Mouse (Mus musculus) large intestine, adult 2 months (tissue): ENCODE results near the gene Cplx2. TPM values are rescaled to one million over a fixed set of nuclear protein-coding genes. Genes with fewer than 3 reads are reported as not detected.

Experiments used
- polyA plus RNA-seq: library from polyadenylated mRNA; depleted of rRNA; stranded (reverse); fragments of >200 nt; gene quantifications from 2 replicates; pipeline ENCODE4 v1.2.3, GENCODE M21; 2012; rRNA removed

Cplx2 gene
- polyA plus RNA-seq, 1 experiment, result 5.2 TPM

Other genes starting within 250 kb of the Cplx2 start
- 0.76 and 1.6 TPM in 2 replicates for gene Hrh2, start 179.2 kb upstream of the Cplx2 start, polyA plus RNA-seq
- 16.6 and 18.1 TPM in 2 replicates for gene Thoc3, start 97.5 kb downstream of the Cplx2 start, polyA plus RNA-seq
- 5.3 and 6.4 TPM in 2 replicates for gene Simc1, start 132.4 kb downstream of the Cplx2 start, polyA plus RNA-seq
- gene 4833439L19Rik, start 194.1 kb downstream of the Cplx2 start, polyA plus RNA-seq, result 123 and 156 TPM in 2 replicates
- 7.8 and 11.2 TPM in 2 replicates for gene Arl10, start 203.7 kb downstream of the Cplx2 start, polyA plus RNA-seq
- gene Nop16, start 218.7 kb downstream of the Cplx2 start, polyA plus RNA-seq, result 10.2 and 12.2 TPM in 2 replicates
- 262 and 291 TPM in 2 replicates for gene Higd2a, start 218.9 kb downstream of the Cplx2 start, polyA plus RNA-seq
- 73.5 and 101 TPM in 2 replicates for gene Cltb, start 240.0 kb downstream of the Cplx2 start, polyA plus RNA-seq